Mouse (Mus musculus) duodenum, adult 2 months (tissue): ENCODE data around the gene Scgn. TPM values are rescaled to one million over a fixed set of nuclear protein-coding genes. Genes with fewer than 3 reads are reported as not detected.

Source experiments
- polyA plus RNA-seq: library from polyadenylated mRNA; depleted of rRNA; stranded (reverse); fragments of >200 nt; gene quantifications from 2 replicates; pipeline ENCODE4 v1.2.3, GENCODE M21; 2012; ENCODE audit warnings: low replicate concordance; rRNA removed

The Scgn gene
- polyA plus RNA-seq: 1.1 and 1.2 TPM in 2 replicates

GRCm38 (mm10) chr13:23990928-23991327 lies at the start of gene Scgn:
TSS of gene Scgn (minus strand) at chr13:23991214.

GRCm38 (mm10) chr13:23934211-23934520 lies 56.8 kb downstream of the Scgn start, which contains the start of gene Hist1h2aa:
TSS of gene Hist1h2aa (plus strand) at chr13:23934462.

GRCm38 (mm10) chr13:23933421-23934210 lies 57.4 kb downstream of the Scgn start, which contains the start of gene Hist1h2ba:
TSS of gene Hist1h2ba (minus strand) at chr13:23934156.

GRCm38 (mm10) chr13:23914376-23915167 lies 76.4 kb downstream of the Scgn start, which contains the start of gene Slc17a4:
TSS of gene Slc17a4 (minus strand) at chr13:23915009.

Other genes starting within 250 kb of the Scgn start
- 35.9 and 40.8 TPM in 2 replicates for gene Hist1h3c, start 245.6 kb downstream of the Scgn start, polyA plus RNA-seq
- 18.7 and 20.8 TPM in 2 replicates for gene Hist1h2bb, start 244.5 kb downstream of the Scgn start, polyA plus RNA-seq
- 22.8 and 64.3 TPM in 2 replicates for gene Hist1h2ab, start 240.1 kb downstream of the Scgn start, polyA plus RNA-seq
- gene Hist1h3b, start 238.9 kb downstream of the Scgn start, polyA plus RNA-seq: 30.7 and 39.7 TPM in 2 replicates
- gene Hist1h4b, start 234.2 kb downstream of the Scgn start, polyA plus RNA-seq: 9.6 and 14.6 TPM in 2 replicates
- gene Hist1h4a, start 230.0 kb downstream of the Scgn start, polyA plus RNA-seq: 6.3 and 13.5 TPM in 2 replicates
- gene Hist1h3a, start 228.8 kb downstream of the Scgn start, polyA plus RNA-seq: 21.3 and 31.3 TPM in 2 replicates
- 0.74 and 1.2 TPM in 2 replicates for gene Hist1h1a, start 227.5 kb downstream of the Scgn start, polyA plus RNA-seq
- gene Trim38, start 221.3 kb downstream of the Scgn start, polyA plus RNA-seq: 0.71 and 3.3 TPM in 2 replicates
- 0.06 TPM in 1 of 2 replicates, not detected in the other for gene Slc17a2, start 184.2 kb downstream of the Scgn start, polyA plus RNA-seq
- not detected in 2 replicates for gene Slc17a3, start 151.8 kb downstream of the Scgn start, polyA plus RNA-seq
- not detected in 2 replicates for gene Slc17a1, start 123.5 kb downstream of the Scgn start, polyA plus RNA-seq
- 8.6 and 29.0 TPM in 2 replicates for gene Slc17a4, start 76.2 kb downstream of the Scgn start, polyA plus RNA-seq
- not detected in 2 replicates for gene Hist1h2ba, start 57.1 kb downstream of the Scgn start, polyA plus RNA-seq
- not detected in 2 replicates for gene Hist1h2aa, start 56.8 kb downstream of the Scgn start, polyA plus RNA-seq